Mouse (Mus musculus) retina, postnatal 1 day (tissue): Measurements from ENCODE around the gene Wfs1.
A peak's percentile ranks its signal among the peaks of the same experiment; 100 is the strongest.

Experiments used
- DNase-seq: peaks from one replicate; pipeline ENCODE4 v3.0.0-alpha.2; 2012

The Wfs1 gene

GRCm38 (mm10) chr5:36923826-36924700, 64.9 kb downstream of the Wfs1 start:
- no peak for DNase-seq

- no peak for DNase-seq
These were observed 66.2 kb downstream of the Wfs1 start for GRCm38 (mm10) chr5:36922811-36923210.

DNA sequence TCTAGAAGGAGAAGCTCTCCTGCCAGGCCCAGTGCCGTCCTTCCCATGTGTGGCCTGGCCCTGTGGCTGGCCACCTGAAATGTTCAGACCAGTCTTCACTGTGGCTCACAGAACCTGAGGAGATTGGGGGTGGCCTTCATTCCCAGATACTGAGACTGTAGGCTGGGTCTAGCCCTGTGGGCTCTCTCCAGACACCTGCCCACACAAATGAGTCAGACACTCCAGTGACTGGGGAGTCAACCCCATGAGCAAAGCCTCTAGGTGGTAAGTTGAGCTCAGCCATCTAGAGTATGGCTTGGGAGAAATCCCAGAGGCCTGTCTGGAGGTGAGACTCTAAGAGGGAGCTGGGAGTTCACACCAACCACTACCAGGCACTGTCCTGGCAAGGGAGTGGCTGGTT, 67.1 kb downstream of the Wfs1 start:
- no peak for DNase-seq

DNA sequence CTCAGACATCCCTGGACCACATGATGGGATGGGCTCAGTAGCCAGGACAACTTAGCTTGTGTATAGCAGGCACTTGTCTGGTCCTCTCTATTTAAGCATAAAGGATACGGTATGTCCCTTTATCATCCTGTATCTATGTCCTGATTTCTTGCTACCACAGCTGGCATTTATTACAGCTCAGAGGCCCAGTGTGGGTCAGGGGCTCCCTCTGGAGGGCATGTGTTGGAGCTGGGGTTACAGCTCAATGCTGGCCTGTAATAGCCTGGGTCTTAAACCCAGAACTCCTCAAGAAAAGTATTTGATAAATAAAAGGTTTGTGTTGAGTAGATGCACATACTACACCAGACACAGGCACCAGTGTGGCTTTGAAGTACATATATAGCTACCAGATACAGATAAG, 68.9 kb downstream of the Wfs1 start:
- DNase-seq, result peak; percentile 68

GRCm38 (mm10) chr5:36918016-36918415, 71.0 kb downstream of the Wfs1 start:
- no peak for DNase-seq

- no peak for DNase-seq
These were observed 71.8 kb downstream of the Wfs1 start for GRCm38 (mm10) chr5:36917245-36917644.

GRCm38 (mm10) chr5:36916581-36916980, 72.4 kb downstream of the Wfs1 start:
- peak; percentile 34 for DNase-seq
